Mouse (Mus musculus) heart, adult 2 months (tissue): ENCODE results near the gene C8b.

ENCODE experiments used
- CTCF ChIP-seq: fragments of 200-600 bp; IDR thresholded peaks from 2 replicates; pipeline ENCODE4 v1.8.1; 2022; ENCODE audit warnings: antibody characterized with exemption, mild to moderate bottlenecking, moderate library complexity
- EP300 ChIP-seq: fragments of 200-500 bp; IDR thresholded peaks from 2 replicates; pipeline ENCODE4 v1.6.1; 2011; ENCODE audit warnings: low read depth, low read length, control low read depth; ENCODE audit not compliant: insufficient read depth
- POLR2A ChIP-seq: fragments of 200-500 bp; IDR thresholded peaks from 2 replicates; pipeline ENCODE4 v1.6.1; 2011; ENCODE audit warnings: mild to moderate bottlenecking, low read depth, low read length, control low read depth; ENCODE audit not compliant: insufficient read depth

- no peak for TF ChIP-seq CTCF
- TF ChIP-seq POLR2A: no peak
- no peak for TF ChIP-seq EP300
Observed at GRCm38 (mm10) chr4:104718973-104719795, 46.9 kb upstream of the C8b start.
